Mouse (Mus musculus): ENCODE measurements around the gene Nomo1. TPM values are rescaled to one million over a fixed set of nuclear protein-coding genes. Genes with fewer than 3 reads are reported as not detected.

Nomo1 gene
- total RNA-seq, 2 experiments from 2014 or later = 77.4 to 78.0 TPM

DNA sequence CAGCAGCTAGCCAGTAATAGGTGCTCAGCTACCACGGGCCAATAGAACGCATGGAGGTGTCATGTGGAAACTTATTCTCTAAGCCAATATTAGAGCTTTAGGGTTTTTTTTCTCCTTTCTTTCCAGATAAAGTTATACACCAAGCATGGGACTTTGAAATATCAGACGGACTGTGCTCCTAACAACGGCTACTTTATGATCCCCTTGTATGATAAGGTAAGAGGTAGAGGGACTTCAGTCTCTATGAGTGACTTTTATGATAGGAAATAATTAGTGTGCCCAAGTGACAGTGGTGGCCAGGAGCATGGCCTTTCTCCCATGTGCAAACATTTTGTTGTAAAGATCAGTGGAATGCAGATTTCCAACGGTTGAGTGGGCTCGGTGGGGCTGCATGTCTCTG is 3.9 kb downstream of the Nomo1 start:
- intact Hi-C loops (cut with DNase I) = loop anchor here (10.0 kb wide), 1 partner anchor 677 kb away; the partner anchor contains the start of genes Saa3 and Saal1

GRCm38 (mm10) chr7:46039873-46040272 is 6.4 kb downstream of the Nomo1 start:
- intact Hi-C loops (cut with DNase I) = loop anchor here (10.0 kb wide), 1 partner anchor 675 kb away; the partner anchor contains the start of genes Saa3 and Saal1
- no peak for DNase-seq (ENCODE audit: low spot score)

More for the DNA sequence above, 3.9 kb downstream of the Nomo1 start:
- DNase-seq (ENCODE audit: low spot score) = no peak

DNA sequence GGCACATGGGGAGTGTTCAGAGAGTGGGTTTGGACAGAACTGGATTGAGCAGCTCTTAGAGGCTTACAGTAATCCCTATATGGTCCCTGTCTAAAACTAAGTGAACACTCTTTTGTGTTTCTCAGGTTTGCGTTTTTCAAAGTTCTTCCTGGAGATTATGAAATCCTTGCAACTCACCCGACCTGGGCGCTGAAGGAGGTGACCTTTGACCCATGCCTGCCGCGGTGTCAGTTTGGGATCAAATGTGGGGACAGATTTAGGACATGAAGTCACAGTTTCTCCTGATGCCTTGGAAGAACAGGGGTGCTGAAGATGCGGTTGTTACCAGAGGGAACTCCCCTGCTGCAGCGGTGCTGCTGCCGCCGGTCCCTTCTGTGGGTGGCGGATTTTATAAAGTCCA is 10.6 kb downstream of the Nomo1 start:
- intact Hi-C loops (cut with DNase I) = no loop called here
- no peak for DNase-seq (ENCODE audit: low spot score)

DNA sequence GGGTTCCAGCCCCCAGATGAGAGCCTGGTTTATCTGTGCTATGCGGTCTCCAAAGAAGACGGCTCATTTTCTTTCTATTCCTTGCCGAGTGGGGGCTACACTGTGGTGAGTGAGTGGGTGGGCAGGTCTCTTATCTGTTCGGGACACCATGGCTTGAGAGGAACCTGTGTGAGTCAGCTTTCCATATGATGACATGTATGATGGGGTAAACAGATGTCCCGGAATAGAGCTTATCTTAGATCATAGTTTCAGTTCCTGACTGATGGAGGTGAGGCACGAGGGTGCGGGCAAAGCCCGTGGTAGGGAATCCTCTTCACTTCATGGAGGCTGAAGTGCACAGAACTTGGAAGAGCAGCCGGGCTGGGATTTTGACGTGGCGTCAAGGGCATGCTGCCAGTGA is 12.4 kb downstream of the Nomo1 start:
- intact Hi-C loops (cut with DNase I) = no loop called here
- DNase-seq (ENCODE audit: low spot score) = no peak

- intact Hi-C loops (cut with DNase I) = no loop called here
- no peak for DNase-seq (ENCODE audit: low spot score)
Observed at GRCm38 (mm10) chr7:46047873-46048562, 14.5 kb downstream of the Nomo1 start.

GRCm38 (mm10) chr7:46049981-46050380 is 16.5 kb downstream of the Nomo1 start:
- no peak for DNase-seq (ENCODE audit: low spot score)
- intact Hi-C loops (cut with DNase I) = no loop called here

DNA sequence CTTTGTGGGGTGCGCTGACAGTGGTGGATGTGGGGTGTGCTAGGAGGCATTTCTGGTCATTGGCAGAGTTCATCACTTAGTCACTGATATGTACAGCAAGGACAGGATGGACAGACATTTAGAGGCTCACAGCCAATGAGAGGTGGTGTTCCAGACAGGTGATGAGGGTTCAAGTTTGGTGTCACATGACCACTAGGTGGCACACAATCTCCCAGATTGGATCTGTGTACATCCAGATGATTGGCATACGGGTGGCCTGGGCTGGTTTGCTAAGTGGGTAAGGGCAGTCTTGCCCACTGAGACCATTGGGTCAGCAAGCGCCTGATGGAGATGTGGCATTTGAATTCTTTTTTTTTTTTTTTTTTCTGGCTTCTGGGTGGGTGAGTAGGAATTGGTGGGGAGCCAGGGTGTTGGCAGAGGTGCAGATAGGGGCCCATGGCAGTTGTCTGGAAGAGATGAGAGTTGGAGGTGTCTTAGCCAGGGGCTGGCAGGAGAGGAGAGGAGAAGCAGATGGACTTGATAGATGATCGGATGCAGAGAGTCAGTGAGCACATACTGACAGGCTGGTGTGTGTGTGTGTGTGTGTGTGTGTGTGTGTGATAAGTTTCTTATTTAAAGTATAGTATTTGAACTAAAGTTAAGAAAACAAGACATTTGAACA is 18.8 kb downstream of the Nomo1 start:
- no peak for DNase-seq (ENCODE audit: low spot score)
- intact Hi-C loops (cut with DNase I) = no loop called here

- no peak for DNase-seq (ENCODE audit: low spot score)
- intact Hi-C loops (cut with DNase I) = no loop called here
Observed at GRCm38 (mm10) chr7:46053566-46053965, 20.1 kb downstream of the Nomo1 start.

DNA sequence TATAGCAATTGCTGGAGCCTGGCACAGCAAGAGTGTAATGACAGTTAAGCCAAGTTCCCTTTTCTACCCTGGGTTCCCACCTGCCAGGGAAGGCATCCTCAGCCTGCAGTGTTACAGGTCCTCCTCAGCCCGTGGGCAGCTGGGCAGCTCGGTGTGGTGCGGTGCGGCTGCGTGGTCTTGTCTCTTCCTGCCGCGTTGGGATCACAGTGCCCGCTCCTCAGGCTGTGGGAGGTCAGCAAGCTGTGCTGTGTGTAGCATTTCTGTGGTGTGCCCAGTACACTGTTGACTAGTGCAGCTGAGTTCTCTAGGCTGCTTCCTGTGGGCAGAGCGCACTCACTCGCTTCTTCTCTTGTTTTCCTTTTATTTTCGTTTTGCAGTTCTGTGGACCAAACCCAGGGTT is 25.4 kb downstream of the Nomo1 start:
- DNase-seq (ENCODE audit: low spot score) = no peak
- intact Hi-C loops (cut with DNase I) = no loop called here

DNA sequence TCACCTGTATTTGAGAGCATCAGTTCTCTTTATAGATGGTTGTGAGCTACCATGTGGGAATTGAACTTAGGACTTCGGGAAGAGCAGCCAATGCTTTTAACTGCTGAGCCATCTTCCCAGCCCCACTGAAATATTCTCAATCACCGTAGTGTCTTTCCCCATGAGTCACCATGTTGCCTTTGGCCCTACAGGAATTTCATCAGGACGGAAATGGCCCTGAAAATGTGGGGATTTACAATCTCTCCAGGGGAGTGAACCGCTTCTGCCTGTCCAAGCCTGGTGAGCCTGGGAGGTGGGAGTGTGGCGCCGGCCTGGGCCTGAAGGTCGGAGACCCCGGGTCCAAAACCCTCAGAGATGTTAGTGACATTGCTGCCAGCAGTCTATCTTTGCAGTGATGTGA is 27.2 kb downstream of the Nomo1 start:
- DNase-seq (ENCODE audit: low spot score) = no peak
- intact Hi-C loops (cut with DNase I) = no loop called here

GRCm38 (mm10) chr7:46061614-46062013 is 28.1 kb downstream of the Nomo1 start:
- no peak for DNase-seq (ENCODE audit: low spot score)
- intact Hi-C loops (cut with DNase I) = no loop called here

DNA sequence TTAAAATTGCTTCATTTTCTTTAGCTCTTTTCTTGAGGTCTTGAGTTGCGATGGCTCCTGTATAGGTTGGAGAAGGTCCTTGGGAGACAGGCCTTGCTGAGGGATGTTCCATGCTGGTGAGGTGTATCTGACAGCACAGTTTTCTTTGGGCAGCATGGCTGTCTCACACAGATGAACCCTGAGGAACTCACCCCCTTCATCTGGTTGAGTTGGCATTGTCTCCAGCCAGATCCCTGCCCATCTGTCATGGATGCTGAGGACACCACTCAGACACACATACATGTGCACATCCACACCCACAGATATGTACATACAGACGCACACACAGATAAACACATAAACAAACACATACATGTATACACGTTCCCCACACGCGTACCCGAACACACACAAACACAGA is 29.8 kb downstream of the Nomo1 start:
- intact Hi-C loops (cut with DNase I) = no loop called here
- no peak for DNase-seq (ENCODE audit: low spot score)

DNA sequence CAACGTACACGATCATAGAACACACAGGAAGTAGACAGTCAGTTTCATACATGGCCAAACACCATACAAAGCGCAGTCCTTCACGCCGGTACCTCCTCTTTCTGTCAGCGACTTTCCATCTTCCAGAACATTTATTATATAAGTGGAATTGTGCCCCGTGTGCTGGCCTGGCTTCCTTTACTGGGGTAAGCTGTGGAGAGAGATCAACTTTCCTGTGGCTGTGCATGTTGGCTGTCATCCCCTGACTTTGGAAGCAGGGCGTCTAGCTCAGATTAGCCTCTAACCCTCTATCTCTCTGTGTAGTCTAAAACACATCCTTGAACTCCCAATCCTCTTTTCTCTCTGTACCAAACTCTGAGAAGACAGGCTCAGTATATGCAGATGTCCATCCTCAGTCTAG is 35.3 kb downstream of the Nomo1 start:
- intact Hi-C loops (cut with DNase I) = no loop called here
- DNase-seq (ENCODE audit: low spot score) = no peak

- intact Hi-C loops (cut with DNase I) = no loop called here
- DNase-seq (ENCODE audit: low spot score) = no peak
Observed at GRCm38 (mm10) chr7:46076844-46077243, 43.3 kb downstream of the Nomo1 start.

DNA sequence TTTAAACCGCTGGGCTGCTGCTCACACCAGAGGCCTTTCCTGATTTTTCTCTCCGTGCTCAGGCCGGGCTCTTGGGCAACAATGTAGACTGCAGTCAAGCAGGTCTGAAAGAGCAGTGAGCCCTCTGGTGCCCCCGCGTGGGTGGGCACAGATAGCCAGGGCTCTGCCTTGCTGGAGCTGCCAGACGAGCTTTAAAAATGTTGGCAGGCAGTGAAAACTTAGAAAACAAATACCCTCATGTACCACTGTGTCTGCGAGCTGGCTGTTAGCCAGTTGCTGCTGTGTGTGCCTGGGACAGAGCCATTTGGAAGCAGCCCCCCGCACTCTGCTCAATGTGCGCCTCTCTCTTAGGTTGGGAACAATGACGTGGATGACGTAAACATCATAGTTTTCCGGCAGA is 44.2 kb downstream of the Nomo1 start:
- intact Hi-C loops (cut with DNase I) = no loop called here
- no peak for DNase-seq (ENCODE audit: low spot score)

DNA sequence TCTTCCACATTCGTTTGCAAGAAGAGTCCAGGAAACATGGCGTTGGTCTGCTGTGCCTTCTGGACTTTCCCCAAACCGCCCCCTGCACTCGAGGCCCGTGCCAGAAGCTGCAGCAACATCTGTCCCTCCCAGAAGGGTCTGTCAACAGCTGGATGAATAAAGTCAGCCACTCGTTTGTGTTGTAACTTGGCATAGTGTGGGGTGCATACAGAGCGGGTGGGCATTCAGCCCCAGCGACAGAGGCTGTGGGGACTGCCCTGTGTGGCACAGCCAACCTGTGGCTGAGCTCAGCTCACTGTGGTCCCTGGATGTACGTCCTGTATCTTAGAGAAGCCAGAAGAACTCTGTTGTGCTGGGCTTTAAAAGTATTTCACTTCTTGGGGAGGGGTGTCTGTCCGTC is 50.5 kb downstream of the Nomo1 start:
- DNase-seq (ENCODE audit: low spot score) = no peak
- intact Hi-C loops (cut with DNase I) = no loop called here

DNA sequence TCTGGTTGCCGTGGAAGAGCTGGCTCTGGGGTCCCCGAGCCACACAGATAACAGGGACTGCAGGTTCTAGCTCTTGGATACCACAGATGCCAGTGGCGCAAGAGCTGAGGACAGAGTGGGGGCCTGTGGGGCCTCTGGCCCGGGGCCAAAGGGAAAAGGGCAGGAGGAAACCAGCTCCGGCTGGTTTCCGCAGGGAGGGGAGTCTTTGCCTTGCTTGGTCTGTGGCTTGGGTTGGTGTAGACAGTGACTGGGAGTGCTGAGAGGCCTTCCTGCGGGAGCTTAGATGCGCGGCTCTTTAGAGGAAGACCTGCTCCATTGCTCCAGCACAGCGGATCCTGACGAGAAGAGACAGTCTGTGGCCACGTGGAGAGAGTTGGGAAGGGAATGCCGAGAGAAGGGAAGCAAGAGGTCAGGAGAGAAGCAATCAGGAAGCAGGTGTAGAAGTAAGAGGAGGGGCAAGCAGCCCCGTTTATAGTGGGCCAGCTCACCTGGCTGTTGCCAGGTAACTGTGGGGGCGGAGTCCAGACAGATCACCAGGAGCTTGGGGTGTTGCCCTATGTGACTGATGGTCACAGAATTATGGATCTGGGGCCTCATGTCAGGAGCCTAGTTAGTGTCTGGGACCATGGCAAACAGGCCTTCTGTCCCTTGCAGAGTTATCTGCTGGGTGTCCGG is 51.5 kb downstream of the Nomo1 start:
- intact Hi-C loops (cut with DNase I) = no loop called here
- DNase-seq (ENCODE audit: low spot score) = no peak

DNA sequence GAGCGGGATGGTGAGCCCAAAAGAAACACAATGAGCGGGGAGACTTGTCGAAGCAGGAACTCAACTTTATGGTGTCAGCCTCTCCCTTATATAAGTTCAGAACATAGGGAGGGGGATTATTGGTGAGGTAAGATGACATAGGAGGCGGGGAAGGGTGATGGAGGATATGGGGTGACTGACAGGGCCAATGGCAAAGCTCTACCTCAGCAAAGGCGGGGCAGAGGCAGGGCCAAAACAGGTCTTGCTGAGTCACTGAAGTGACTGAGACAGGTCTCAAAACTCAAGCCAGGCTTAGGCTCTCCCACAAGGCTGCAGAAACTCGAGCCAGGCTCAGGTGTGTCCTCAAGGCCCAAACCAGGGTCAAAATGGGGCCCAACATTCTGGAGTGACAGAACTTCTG is 52.9 kb downstream of the Nomo1 start:
- intact Hi-C loops (cut with DNase I) = no loop called here
- DNase-seq (ENCODE audit: low spot score) = no peak

DNA sequence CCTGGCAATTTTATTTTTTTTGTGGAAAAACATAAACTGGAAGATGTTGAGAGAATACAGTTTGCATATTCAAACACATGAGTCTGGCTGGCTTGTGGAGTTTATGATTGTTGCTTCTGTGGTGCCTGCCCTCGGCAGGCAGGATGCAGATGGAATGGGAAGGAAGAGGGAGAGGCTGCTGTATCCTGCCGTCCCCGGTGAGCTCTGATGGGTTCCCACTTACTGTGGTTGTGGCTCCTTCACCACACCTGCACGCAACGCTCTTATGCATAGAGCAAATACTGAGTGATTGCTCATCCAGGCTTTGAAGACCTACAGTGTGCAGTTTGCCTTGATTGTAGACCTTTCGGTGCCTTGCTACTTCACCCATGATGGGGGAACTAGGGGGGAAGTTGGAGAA is 54.7 kb downstream of the Nomo1 start:
- no peak for DNase-seq (ENCODE audit: low spot score)
- intact Hi-C loops (cut with DNase I) = no loop called here

DNA sequence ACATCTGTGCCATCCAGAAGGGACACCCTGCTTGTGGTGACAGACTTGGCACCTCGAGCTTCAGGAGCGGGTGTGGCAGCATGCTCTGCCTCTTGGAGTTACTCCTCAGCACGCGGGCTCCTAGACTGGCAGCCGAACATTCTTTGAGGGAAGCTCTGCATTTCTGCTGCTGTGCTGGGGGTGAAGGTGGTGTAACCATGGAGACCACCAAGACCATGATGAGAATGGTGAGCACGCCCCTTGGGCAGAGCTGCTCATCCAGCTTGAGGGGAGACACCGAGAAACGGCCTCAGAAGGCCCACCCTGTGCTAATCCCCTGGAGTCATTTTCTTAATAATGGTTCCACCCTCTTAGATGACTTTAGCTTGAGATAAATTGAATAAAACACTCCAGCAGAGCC is 59.3 kb downstream of the Nomo1 start:
- intact Hi-C loops (cut with DNase I) = no loop called here
- DNase-seq (ENCODE audit: low spot score) = no peak

DNA sequence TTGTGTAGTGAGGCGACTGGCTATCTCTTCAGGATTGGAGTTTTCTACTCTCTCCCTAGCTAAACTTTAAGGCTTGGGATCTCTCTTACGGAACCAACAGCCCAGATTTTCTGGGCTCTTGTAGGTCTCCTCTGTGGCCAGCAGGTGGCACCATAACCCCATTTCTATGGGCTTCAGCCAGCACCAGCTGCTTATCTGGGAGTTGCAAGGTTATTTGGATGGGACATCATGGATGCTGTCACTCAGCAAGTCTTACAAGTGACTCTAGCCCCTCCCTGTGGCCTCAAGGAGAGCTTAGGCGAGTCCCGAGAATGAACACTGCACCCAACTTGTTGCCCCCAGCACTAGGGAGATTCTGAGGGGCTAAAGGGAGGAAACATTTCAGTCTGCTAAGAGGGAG is 62.6 kb downstream of the Nomo1 start:
- no peak for DNase-seq (ENCODE audit: low spot score)
- intact Hi-C loops (cut with DNase I) = loop anchor here (1.0 to 5.0 kb wide), 4 partner anchors 66 to 130 kb away; no protein-coding TSS in a partner anchor
